Mouse (Mus musculus): ENCODE data around the gene Ier3. TPM values are rescaled to one million over a fixed set of nuclear protein-coding genes. Genes with fewer than 3 reads are reported as not detected.

Ier3 gene
- total RNA-seq (2021): 10 to 100 TPM in 1 of 2 experiments, 1 to 10 TPM in 1; 7.9 to 19.0 TPM
- long read RNA-seq, experiment 1, partial matches to known transcripts: 0 of 3 reads
- long read RNA-seq, experiment 1, other reads (novel, unspliced or antisense): 0 of 3 reads
- long read RNA-seq, experiment 2, transcript Ier3-201 (2 exons, 1,131 nt): major isoform, 5 of 9 reads
- long read RNA-seq, experiment 2, partial matches to known transcripts: 4 of 9 reads
- long read RNA-seq, experiment 2, other reads (novel, unspliced or antisense): 0 of 9 reads

DNA sequence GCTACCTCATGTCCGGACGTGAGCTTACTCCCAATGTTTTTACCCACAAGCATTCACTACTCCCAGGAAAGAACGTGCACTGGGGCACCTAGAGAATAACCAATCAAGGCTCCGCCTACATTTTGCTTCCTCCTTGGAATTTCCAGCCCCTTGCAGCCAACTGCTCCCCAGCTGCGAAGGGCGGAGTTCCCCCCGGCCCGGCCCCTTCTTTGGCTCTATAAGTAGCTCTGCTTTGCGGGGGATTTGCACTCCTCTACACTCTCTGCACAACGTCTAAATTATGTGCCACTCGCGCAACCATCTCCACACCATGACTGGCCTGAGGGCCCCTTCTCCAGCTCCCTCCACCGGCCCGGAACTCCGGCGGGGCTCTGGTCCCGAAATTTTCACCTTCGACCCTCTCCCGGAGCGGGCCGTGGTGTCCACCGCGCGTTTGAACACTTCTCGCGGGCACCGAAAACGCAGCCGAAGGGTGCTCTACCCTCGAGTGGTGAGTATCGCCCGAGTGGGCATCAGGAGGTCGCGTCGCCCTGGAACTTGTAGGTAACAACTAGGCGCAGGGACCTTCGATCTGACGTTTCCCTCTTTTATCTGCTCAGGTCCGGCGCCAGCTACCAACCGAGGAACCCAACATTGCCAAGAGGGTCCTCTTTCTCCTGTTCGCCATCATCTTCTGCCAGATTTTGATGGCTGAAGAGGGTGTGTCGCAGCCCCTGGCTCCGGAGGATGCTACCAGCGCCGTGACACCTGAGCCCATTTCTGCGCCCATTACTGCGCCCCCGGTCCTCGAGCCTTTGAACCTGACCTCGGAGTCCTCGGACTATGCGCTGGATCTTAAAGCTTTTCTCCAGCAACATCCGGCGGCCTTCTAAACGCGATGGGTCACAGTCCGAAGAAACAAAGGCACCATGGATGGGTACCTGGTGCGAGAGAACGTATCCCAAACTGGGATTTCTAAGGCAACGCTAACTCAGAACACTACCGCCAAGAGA is at the start of gene Ier3:
Gene Ier3, plus strand, starts transcription at position 246 of the 992 bp plus-strand sequence.
- peak; percentile 85 for DNase-seq (ENCODE audit: low spot score in 2 of 2)

DNA sequence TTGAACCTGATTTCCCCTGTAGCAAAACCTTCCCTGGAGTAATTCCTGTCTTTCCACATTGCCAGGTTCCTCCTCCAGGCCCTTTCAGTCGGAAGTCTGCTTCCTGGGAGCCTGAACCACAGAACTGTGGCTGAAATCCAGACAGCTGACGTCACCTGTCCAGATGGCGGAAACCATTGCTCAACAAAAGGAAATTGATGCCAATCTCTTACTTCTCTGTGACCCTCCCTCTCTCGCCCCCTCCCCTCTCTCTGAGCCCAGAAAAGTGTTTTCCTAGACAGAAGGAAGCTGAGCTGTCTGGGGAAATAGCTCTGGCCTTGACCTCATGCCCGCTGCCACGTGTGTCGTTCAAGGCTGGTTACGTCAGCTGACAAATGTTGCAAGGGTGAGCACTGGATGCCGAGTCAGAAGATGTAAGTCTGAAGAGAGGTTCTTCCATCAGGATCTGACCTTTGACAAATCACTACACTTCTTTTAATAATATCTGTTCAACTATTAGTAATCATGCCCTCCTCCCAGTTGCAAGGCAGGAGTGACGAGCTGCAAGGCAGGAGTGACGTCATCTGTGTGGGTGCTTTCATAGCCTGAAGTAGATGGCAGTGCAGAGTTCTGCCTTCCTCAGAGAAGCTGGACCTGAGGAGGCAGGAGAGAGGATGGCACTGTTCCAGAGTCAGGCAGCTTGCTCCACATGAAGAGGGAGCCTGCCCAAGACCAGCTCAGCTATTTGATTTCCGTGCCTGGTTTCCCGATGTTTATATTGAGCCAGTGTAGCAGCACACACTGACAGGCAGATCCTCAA is 44.5 kb upstream of the Ier3 start:
- DNase-seq (ENCODE audit: low spot score in 2 of 2): peak; percentile 73 to 84

DNA sequence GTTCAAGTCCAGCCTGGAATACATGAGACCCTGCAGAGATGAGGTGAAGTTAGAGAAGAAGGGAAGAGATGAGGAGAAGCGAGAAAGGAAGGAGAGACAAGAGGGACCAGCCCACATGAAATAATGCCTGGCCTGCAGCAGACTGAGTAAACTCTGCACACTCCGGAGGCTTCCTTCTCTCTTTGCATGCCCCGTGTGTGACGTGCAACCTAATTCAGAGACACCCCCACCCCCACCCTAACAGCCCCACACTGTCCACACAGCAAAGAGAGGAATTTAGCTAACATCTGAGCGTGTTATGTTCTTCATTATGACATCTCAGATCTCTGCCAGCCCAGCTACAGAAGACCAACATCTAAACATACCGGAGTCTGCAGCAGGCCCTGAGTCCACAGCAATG is 42.5 kb upstream of the Ier3 start:
- no peak for DNase-seq (ENCODE audit: low spot score in 2 of 2)

DNA sequence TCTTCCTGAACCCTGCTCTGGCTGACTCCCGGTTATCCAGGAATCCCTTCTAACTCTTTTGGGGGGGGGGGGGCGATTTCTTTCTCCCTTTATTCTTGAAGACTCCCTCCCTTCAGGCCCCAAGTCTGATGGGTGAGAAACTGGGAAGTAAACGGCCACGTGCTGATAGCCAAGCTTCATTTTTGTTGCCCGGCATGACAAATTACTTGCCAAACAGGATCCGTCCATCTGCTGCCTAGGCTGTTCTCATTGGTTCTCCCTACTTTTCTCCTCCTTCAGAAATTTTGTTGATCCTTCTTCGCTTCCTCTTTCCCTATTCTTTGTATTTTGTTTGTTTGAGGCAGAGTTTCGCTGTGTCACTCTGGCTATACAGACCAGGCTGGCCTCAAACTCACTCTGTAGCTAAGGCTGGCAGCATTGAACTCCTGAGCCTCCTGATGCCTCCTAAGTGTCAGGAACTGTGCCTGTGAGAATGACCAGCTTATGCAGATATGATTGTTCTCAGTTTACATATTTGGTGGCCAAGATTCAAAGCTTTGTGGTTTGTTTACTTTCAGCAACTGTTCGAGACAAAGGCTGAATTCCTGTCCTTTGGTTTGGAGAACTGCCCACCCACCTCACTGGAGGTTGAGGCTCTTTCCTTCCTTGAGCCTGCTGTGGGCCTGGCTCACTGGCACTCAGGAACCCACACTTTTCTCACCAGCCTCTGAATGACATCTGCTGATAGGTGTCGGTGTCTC is 41.8 kb upstream of the Ier3 start:
- DNase-seq (ENCODE audit: low spot score in 2 of 2): no peak

DNA sequence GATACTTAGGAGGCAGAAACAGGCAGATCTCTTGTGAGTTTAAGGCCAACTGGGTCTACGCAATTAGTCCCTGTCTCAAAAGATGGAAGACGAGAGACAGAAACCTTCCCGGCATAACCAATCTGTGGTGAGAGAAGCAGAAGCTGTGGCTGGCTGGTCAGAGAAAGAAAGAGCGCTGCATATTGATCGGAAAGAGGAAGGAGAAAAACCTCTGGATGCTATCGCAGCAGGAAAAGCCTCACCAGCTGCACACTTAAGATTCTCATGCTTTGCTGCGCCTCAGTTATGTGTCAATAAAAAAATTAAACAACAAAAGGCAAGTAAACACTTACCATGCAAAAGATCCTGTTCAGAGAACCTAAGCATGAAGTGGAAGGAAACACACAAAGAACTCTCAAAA is 41.1 kb upstream of the Ier3 start:
- DNase-seq (ENCODE audit: low spot score in 2 of 2): no peak

DNA sequence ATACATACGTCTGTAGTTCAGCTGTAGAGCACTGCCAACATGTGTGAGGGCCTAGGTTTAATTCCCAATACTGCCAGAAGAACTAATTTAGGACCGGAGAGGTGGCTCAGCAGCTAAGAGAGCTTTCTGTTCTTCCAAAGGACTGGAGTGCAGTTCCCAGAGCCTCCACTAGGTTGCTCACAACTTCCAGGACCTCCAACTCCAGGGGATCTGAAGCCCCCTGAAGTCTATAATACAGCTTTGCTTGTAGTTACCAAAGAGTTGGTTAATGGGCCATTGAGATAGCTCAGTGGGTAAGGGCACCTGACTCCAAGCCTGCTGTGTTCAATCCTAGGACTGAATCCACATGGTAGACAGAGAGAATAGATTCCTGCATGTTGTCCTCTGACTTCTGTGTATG is 39.1 kb upstream of the Ier3 start:
- DNase-seq (ENCODE audit: low spot score in 2 of 2): no peak

DNA sequence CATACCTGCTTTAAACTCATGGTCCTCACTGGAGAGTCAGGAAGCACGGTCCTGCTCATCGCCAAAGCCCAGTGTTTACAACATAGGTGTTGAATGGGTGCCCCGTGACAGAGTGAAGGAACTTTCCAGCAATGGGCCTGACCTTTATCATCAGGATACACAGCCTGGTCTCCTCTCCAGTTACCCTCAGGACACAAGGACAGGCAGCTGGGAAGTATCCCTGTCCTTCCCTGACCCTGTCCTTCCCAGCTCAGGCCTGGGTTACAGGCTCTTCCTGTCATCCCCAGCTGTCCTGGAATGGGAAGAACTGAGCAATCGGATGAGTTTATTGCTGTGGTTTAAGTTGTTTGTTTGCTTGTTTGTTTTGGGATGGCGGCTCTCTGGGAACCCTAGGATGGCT is 38.6 kb upstream of the Ier3 start:
- no peak for DNase-seq (ENCODE audit: low spot score in 2 of 2)

DNA sequence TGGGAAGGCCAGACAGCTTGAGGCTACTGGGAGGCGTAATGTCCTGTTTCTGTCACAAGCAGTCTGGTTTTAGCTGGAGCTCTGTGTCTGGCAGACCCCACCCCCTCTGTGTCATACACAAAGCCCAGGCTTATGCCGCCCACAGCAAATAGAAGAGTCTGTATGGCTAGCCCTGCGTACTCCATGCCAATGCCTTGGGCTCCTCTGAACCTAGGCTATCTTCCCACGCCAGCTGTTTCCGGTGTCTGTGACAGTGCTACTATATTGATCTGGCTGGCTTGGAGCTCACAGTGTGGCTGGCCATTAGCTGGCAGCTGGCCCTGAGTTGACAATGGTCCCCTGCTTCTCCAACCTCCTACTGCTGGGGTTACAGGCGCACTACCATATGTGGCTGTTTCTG is 37.5 kb upstream of the Ier3 start:
- no peak for DNase-seq (ENCODE audit: low spot score in 2 of 2)

DNA sequence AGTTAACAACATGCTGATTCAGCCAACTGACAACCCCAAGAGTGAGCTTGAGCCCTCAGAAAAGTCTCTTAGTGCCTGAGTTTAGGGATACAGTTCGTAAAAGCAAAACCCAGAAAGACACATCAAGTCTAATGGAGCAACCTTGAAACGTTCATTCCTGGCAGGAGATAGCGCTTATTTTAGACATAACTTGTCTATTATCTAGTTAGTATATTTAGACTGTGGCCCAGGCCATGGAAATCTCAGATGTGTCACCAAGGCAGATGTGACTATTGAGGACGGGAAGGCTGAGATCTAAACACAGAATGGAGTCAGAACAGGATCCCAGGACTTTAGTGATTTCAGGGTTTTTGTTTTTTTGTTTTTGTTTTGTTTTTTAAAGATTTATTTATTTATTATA is 36.3 kb upstream of the Ier3 start:
- DNase-seq (ENCODE audit: low spot score in 2 of 2): no peak

DNA sequence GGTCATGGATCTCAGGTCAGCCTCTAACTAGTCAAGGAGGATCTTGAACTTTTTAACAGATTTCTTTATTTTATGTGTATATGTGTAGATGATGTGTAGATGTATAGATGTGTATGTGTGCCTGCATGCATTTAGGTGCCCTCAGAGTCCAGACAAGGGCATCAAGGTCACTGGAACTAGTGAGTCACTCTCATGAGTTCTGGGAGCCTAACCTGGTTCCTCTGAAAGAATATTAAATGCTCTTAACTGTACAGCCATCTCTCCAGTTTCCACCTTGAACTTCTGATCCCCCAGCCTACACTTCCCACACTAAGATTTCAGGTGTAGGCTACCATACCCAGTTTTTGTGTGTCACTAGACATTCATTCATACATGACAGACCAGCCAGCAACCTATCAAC is 34.0 kb upstream of the Ier3 start:
- DNase-seq (ENCODE audit: low spot score in 2 of 2): no peak

DNA sequence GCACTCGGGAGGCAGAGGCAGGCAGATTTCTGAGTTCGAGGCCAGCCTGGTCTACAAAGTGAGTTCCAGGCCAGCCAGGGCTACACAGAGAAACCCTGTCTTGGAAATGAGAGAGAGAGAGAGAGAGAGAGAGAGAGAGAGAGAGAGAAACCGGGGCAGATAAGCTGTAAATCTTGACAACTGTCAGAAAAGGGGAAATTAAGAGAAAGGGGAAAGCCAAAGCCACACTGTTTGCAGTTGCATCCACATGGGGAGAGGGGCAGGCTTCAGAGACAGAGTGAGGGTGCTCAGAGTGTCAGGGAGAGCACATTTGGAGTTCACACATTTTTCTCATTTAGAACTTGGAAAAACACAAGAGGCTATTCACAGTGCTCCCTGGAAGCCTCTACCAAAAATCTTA is 33.5 kb upstream of the Ier3 start:
- DNase-seq (ENCODE audit: low spot score in 2 of 2): no peak

DNA sequence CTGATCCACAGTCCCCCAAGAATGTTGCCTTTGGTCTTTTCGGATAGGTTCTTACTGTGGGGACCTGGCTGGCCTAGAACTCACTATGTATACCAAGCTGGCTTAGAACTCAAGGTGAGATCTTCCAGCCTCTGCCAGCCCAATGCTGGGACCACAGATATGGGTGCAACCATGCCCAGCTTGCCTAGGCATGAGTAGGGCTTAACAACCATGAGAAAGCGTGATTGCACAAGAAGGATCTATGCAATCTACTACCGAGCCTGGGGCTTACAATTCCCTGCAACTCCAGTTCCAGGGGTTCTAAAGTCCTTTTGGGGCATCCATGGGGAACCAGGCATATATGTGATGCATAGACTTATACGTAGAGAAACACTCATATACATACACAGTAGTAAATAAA is 30.6 kb upstream of the Ier3 start:
- DNase-seq (ENCODE audit: low spot score in 2 of 2): no peak

DNA sequence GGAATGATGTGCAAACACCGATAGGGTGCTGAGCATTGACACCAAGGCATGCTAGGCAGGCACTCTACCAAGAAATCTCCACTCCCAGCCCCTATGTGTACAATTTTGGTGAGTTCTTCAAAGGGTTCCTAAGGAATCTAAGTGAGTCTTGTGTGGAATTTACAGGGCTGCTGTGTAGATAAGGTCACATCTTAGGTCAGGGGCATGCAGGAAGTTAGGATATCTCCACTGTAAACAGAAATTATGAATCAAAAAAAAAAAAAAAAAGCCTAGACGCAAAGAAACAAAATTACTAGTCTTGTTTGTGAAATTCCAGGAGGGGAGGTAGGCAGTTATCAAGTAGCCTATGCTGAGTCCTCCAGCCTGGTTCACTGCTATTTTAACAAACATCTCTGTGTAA is 28.6 kb upstream of the Ier3 start:
- DNase-seq (ENCODE audit: low spot score in 2 of 2): no peak

DNA sequence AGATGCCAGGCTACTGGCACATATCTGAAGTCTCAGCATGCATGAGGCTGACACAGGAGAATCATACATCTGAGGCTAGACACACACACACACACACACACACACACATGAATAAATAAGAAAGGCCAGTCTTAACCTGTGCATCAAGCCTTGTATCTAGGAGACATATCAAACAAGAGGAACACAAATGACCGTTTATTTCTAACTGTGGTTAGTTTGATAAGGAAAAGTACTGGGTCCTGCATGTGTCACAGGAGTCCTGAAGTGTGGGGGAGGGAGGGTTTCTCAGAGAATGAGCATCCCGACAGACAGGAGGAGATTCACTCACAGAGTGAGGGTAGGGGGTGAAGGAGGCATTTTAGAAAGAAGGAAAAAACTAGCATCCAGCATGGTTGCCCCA is 26.4 kb upstream of the Ier3 start:
- no peak for DNase-seq (ENCODE audit: low spot score in 2 of 2)

DNA sequence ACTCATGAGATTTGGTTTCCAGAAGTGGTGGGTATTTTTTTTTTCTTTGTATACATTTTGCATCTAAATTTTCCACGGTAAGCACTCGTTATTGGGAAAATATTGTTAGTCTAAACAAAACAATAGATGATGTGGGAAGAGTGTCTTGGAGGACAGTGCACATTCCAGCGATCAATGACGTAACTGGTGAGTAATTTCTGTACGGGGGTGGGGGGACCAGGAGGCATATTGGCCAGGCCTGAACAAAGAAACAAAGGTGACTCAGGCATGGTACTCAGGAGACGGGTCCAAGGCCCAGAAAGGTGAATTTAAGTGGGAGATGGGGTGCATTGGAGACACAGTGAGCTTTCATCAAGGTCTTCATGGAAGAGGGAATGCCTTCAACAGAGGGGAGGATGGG is 25.8 kb upstream of the Ier3 start:
- DNase-seq (ENCODE audit: low spot score in 2 of 2): no peak

DNA sequence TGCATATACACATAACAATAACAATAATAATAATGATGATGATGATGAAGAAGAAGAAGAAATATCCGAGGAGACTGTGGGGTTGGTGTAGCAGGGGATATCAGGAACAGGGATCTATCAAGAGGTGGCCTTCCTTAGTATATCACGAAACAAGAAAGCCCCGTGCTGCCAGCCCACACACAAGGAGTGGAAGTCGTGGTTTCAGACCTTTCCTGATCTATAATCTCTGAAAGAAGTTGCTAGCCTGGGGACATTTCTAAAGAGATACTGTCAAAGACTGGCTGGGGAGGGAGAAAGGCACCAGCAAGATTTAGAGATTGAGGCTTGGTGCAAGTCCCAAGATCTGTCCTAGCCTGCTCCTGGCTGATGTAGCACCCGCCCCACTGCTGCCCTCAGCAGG is 24.6 kb upstream of the Ier3 start:
- no peak for DNase-seq (ENCODE audit: low spot score in 2 of 2)

DNA sequence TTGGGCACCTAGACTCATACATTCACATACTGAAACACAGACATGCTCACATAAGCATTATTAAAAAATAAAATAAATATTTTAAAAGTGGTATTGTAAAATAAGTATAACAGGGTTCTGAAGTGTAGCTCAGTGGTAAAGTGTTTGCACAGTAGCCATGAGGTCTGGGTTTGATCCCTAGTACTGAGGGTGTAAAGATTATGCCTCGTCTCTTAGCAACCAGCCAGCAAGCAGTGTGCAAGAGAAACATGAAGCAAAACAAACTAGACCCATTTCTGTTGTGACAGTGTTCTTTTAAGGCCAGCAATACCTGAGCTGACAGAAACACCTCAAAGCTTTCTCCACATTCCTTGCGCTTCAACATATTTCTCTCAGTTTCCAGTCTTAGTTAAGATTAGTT is 20.6 kb upstream of the Ier3 start:
- no peak for DNase-seq (ENCODE audit: low spot score in 2 of 2)

DNA sequence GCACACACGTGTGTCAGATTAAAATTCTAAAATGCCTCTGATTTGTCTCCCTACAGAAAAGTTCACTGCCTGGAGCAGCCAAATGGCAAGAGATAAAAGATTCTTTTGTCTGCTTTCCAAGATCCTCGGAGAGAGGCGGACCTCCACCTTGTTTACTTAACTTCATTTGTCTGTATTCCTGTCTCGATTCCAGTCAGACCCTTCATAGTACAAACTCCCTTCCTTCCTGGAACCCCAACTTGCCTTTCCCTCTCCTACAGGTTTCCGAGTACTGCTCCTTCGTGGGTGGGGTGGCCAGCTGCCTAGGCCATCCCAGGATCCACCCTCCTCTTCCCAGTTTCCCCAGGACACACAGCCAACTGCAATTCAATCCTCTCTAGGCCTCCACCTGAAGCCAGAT is 18.5 kb upstream of the Ier3 start:
- DNase-seq (ENCODE audit: low spot score in 2 of 2): no peak

DNA sequence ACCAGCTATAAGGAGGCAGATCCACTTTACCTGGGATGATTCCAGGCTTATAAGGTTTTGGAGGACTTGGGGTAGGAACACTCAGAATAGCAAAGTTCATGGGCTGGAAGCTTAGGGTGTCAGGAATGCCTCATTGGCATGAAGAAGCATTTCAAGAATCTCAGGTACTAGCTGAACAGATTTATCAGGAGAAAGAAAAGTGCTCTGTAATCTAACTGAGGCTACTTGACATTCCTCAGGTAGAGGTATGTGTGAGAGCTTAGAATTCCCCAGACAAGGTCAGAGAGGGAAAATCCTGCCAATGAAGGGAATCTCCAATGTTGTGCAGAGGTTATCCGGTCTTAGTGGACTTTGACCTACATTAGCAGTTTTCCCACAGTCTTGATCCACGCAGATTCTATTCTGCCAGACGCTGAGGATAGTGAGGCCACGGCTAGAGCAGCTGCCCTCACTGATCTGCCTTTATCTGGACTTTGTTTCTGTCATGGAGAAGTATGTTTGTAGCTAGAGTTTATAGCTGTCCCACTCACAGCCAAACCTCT is 17.6 kb upstream of the Ier3 start:
- DNase-seq (ENCODE audit: low spot score in 2 of 2): no peak

DNA sequence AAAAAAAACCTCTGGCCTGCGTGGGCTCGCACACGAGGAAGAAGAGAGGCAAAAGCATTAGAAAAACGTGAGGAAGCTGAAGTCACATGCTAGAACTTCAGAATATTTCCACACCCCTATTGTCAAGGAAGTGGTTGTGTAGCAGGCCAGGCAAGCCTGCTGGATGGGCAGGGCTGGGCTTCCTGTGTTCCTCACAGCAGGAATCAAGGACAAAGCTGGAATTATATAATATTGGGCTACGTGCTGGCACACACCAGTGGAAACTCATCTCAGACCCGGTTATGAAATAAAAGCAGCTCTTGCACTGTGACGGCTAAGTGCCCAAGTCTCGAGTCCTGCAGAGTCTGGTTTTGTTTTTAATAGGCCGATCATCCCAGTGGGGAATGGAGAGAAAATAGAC is 13.4 kb upstream of the Ier3 start:
- no peak for DNase-seq (ENCODE audit: low spot score in 2 of 2)

DNA sequence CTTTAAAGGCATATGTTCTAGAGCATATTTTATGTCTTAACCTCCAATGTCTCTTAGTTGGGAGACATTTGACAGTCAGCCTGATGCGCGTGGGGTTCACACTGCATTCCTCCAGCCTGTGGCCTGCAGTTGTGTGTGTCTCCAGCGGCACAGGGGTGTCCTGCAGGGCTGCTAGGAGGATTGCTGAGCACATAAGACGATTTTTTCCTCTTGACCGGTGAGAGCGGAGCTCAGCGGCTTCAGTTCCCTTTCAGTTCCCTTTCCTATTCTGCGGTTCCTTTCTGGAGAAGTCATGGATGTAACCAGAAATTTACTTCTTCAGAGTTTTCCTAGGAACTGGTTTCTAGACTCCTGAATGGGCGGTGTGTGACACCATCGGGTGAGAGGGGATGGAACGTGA is 12.1 kb upstream of the Ier3 start:
- DNase-seq (ENCODE audit: low spot score in 2 of 2): no peak

Measured in adrenal gland, adult 18-20 months (tissue).